Mouse (Mus musculus): Measurements from ENCODE around the gene Agbl4. TPM values are rescaled to one million over a fixed set of nuclear protein-coding genes. Genes with fewer than 3 reads are reported as not detected.

Agbl4 gene
- polyA plus RNA-seq, 1 experiment from 2014 or later = 0.81 TPM

DNA sequence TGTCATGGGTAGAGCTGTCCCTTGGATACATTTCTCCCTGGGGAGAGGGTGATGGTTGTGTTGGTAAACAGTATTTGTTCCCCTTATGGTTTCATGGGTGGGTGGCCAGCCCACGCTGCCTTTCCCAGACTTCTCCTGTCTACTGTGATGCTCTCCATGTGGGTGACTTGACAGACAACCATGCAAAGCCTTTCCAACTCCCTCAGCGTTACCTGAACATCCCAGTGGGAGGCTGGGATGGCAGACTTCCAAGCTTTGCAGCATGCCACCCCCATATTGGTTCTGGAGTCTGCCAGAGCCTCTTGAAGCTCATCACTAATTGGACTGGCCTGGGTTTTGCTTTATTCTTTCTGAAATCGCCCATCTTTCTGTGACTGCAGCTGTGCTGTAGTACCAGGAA is 1101.3 kb downstream of the Agbl4 start:
- ATAC-seq (ENCODE audit: low read depth) = no peak
- no peaks in the 10 kb centered on the region for H3K4me1 ChIP-seq (ENCODE audit: control insufficient read depth, insufficient read depth, low read length)
- WGBS = 51% methylated on average over 3 of the region's 3 CpGs

DNA sequence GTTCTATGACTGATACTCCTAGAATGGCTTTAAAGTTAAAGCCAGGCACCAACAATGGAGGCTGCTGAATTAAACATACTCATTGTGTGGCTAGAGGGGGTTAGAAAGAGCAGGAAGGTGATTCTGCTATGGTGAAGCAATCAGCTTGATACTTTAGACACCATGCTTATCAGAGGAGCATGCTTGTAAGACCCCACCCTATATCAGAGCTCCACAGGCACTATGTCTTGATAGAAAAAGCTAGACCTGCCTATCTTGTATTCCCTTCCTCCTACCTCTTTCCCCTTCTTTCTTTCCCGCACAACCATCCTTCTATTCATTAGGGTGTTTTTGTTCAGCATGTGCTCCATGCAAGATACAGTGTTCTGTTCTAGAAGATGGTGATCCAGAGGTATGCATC is 1104.0 kb downstream of the Agbl4 start:
- Histone ChIP-seq H3K4me2 (ENCODE audit: low read depth, low read length) (no peak overlapping the region), H3K27me3 (replicated peaks; ENCODE audit: control insufficient read depth, insufficient read depth, low read length) (no peaks in the 10 kb centered on the region), H3K4me1 (ENCODE audit: control insufficient read depth, insufficient read depth, low read length) (no peaks in the 10 kb centered on the region), H3K9me3 (ENCODE audit: control insufficient read depth, low read length) (no peaks in the 10 kb centered on the region), H3K9ac (ENCODE audit: low read depth, low read length) (no peak overlapping the region), H3K36me3 (ENCODE audit: control insufficient read depth, insufficient read depth, low read length) (no peaks in the 10 kb centered on the region), H3K4me3 (ENCODE audit: low read depth, low read length) (no peak overlapping the region), H3K27ac (replicated peaks; ENCODE audit: low read depth, low read length) (no peak overlapping the region)
- whole genome bisulfite sequencing = 91% methylated on average over 1 of the region's 1 CpGs
- DNase-seq (ENCODE audit: low spot score) (no peak), ATAC-seq (ENCODE audit: low read depth) (no peak)

More for the DNA sequence above, 1101.3 kb downstream of the Agbl4 start:
- H3K9me3 ChIP-seq (ENCODE audit: control insufficient read depth, low read length) = no peaks in the 10 kb centered on the region
- DNase-seq (ENCODE audit: low spot score) = no peak
- no peak overlapping the region for H3K9ac ChIP-seq (ENCODE audit: low read depth, low read length)
- no peak overlapping the region for H3K4me3 ChIP-seq (ENCODE audit: low read depth, low read length)
- H3K27ac ChIP-seq (replicated peaks; ENCODE audit: low read depth, low read length) = no peak overlapping the region
- H3K4me2 ChIP-seq (ENCODE audit: low read depth, low read length) = no peak overlapping the region
- no peaks in the 10 kb centered on the region for H3K27me3 ChIP-seq (replicated peaks; ENCODE audit: control insufficient read depth, insufficient read depth, low read length)
- H3K36me3 ChIP-seq (ENCODE audit: control insufficient read depth, insufficient read depth, low read length) = no peaks in the 10 kb centered on the region

DNA sequence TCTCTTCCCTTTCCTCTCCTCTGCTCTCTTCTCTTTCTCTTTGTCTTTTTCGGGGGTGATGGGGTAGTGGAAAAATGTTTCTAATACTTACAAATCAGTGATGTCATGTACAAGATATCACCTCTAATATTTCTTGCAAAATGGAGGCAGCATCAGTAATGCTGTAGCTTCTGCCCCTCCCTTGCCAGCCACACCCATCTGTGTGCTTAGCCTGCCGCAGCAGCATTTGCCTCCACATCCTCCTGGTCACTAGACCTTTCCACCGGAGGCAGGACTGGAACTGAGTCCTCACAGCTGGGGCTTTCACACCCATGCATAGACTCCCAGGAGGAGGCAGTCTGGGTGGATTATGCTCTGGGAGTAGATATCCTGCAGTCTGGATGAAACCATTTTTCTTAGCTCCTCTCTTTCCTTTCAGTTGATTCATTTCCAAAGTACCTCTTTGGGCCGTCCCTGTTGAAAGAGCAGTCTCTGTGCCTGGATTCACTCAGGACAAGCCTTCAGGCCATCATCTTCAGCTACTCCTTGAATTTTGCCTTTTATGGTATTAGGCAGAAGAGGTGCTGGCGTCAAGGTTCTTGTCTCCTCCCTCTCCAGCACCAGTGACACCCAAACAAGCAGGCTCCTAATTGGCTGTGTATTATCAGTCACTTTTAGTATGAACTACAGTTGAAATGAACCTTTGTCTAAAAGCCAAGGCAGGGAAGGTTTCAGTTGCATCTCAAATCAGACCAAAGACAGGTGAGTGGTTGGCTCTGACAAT is 1105.7 kb downstream of the Agbl4 start:
- Histone ChIP-seq H3K4me3 (ENCODE audit: low read depth, low read length) (no peak overlapping the region), H3K9me3 (ENCODE audit: control insufficient read depth, low read length) (no peaks in the 10 kb centered on the region), H3K9ac (ENCODE audit: low read depth, low read length) (no peak overlapping the region), H3K4me2 (ENCODE audit: low read depth, low read length) (no peak overlapping the region), H3K36me3 (ENCODE audit: control insufficient read depth, insufficient read depth, low read length) (no peaks in the 10 kb centered on the region), H3K27ac (replicated peaks; ENCODE audit: low read depth, low read length) (no peak overlapping the region), H3K4me1 (ENCODE audit: control insufficient read depth, insufficient read depth, low read length) (no peaks in the 10 kb centered on the region), H3K27me3 (replicated peaks; ENCODE audit: control insufficient read depth, insufficient read depth, low read length) (no peaks in the 10 kb centered on the region)
- ATAC-seq (ENCODE audit: low read depth) (no peak), DNase-seq (ENCODE audit: low spot score) (no peak)
- WGBS = 60% methylated on average over 5 of the region's 5 CpGs

DNA sequence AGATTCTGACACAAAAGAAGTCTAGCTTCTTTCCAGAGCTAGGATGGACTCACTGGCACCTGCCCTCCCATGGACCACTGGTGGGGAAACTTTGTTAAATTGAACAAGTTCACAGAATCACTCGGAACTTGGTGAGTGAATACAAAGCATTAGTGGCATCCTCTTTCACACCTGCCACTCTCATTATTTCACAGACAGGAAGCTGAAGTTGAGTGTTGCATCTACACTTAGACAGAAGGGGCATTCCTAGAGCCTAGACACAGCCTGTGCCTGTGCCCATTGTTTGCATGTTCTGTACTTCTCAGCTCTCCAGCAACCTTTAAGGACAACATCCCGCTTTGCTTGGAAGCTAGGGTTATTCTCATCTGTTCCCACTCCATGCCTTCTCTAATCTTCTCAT is 1107.5 kb downstream of the Agbl4 start:
- 80% methylated on average over 2 of the region's 2 CpGs for WGBS
- DNase-seq (ENCODE audit: low spot score) (no peak), ATAC-seq (ENCODE audit: low read depth) (no peak)

DNA sequence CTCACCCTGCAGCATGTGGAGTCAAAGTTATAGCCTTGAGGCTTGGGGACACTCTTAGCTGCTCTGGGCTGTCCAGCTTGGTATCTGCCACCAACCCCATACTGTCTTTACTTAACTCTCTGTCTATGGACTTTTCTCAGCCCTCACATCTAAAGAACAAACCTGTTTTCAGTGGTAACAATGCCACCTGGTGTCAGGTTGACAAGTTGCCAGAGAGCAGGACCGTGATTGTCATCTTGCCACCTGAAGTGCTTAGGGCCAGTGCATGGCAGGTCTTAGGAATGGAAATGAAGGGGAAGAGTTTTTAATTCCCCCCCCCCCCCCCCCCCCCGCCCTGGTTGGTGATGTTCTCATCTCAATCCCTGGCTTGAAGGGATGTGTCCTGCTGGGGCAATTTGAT is 1112.7 kb downstream of the Agbl4 start:
- Histone ChIP-seq H3K9ac (ENCODE audit: low read depth, low read length) (no peak overlapping the region), H3K4me2 (ENCODE audit: low read depth, low read length) (no peak overlapping the region), H3K9me3 (ENCODE audit: control insufficient read depth, low read length) (no peaks in the 10 kb centered on the region), H3K4me1 (ENCODE audit: control insufficient read depth, insufficient read depth, low read length) (no peaks in the 10 kb centered on the region; the same call in 1 of the 2 replicates), H3K36me3 (ENCODE audit: control insufficient read depth, insufficient read depth, low read length) (no peaks in the 10 kb centered on the region), H3K27ac (replicated peaks; ENCODE audit: low read depth, low read length) (no peak overlapping the region), H3K4me3 (ENCODE audit: low read depth, low read length) (no peak overlapping the region), H3K27me3 (replicated peaks; ENCODE audit: control insufficient read depth, insufficient read depth, low read length) (no peaks in the 10 kb centered on the region)
- ATAC-seq (ENCODE audit: low read depth) (no peak), DNase-seq (ENCODE audit: low spot score) (no peak)
- WGBS = 7% methylated on average over 2 of the region's 2 CpGs

More for the DNA sequence above, 1107.5 kb downstream of the Agbl4 start:
- H3K4me2 ChIP-seq (ENCODE audit: low read depth, low read length) = no peak overlapping the region
- H3K4me3 ChIP-seq (ENCODE audit: low read depth, low read length) = no peak overlapping the region
- H3K9me3 ChIP-seq (ENCODE audit: control insufficient read depth, low read length) = no peaks in the 10 kb centered on the region
- H3K36me3 ChIP-seq (ENCODE audit: control insufficient read depth, insufficient read depth, low read length) = no peaks in the 10 kb centered on the region
- H3K27me3 ChIP-seq (replicated peaks; ENCODE audit: control insufficient read depth, insufficient read depth, low read length) = no peaks in the 10 kb centered on the region
- no peak overlapping the region for H3K27ac ChIP-seq (replicated peaks; ENCODE audit: low read depth, low read length)
- H3K4me1 ChIP-seq (ENCODE audit: control insufficient read depth, insufficient read depth, low read length) = no peaks in the 10 kb centered on the region
- H3K9ac ChIP-seq (ENCODE audit: low read depth, low read length) = no peak overlapping the region

DNA sequence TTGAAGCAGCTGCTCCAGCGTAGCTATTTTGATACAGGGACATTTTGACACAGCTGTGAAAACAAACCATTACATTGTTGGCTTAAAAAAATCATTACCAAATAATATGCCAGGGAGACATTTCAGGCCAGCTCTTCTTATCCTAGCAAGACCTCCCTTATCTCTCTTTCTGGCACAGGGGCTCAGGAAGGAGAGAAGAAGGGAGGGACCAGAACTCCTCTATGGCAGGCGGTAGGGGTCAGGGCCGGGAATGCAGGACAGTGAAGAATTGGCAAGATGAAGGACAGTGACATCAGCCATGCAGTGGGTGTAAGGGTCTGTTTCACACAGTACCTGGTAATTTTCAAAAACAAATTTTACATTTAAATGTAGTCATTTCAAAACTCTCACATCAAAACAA is 1116.5 kb downstream of the Agbl4 start:
- no peak for DNase-seq (ENCODE audit: low spot score)
- no peak overlapping the region for H3K9ac ChIP-seq (ENCODE audit: low read depth, low read length)
- H3K27me3 ChIP-seq (replicated peaks; ENCODE audit: control insufficient read depth, insufficient read depth, low read length) = no peaks in the 10 kb centered on the region
- WGBS = 62% methylated on average over 3 of the region's 3 CpGs
- no peaks in the 10 kb centered on the region for H3K36me3 ChIP-seq (ENCODE audit: control insufficient read depth, insufficient read depth, low read length)
- ATAC-seq (ENCODE audit: low read depth) = no peak
- H3K27ac ChIP-seq (replicated peaks; ENCODE audit: low read depth, low read length) = no peak overlapping the region
- H3K4me2 ChIP-seq (ENCODE audit: low read depth, low read length) = no peak overlapping the region
- H3K4me3 ChIP-seq (ENCODE audit: low read depth, low read length) = no peak overlapping the region
- H3K9me3 ChIP-seq (ENCODE audit: control insufficient read depth, low read length) = no peaks in the 10 kb centered on the region
- no peaks in the 10 kb centered on the region; the same call in 1 of the 2 replicates for H3K4me1 ChIP-seq (ENCODE audit: control insufficient read depth, insufficient read depth, low read length)

DNA sequence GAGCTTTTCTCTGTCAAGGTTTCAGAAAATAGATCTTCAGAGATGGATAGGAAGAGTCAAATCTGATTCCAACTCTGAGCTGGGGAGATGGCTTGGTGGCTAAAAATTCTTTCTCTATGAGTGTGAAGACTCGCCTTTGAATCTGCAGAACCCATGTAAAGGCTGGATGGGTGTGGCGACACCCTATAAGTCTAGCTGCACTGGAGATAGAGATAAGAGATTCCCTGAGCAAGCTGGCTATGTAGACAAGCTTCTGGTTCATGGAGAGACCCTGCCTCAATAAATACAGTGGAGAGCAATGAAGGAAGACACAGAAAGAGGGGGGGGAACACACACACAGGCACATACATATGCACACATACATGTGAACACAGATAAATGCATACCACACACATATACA is 1118.7 kb downstream of the Agbl4 start:
- Histone ChIP-seq H3K27ac (replicated peaks; ENCODE audit: low read depth, low read length) (no peak overlapping the region), H3K4me3 (ENCODE audit: low read depth, low read length) (no peak overlapping the region), H3K4me2 (ENCODE audit: low read depth, low read length) (no peak overlapping the region), H3K4me1 (ENCODE audit: control insufficient read depth, insufficient read depth, low read length) (no peaks in the 10 kb centered on the region; the same call in 1 of the 2 replicates), H3K9ac (ENCODE audit: low read depth, low read length) (no peak overlapping the region), H3K27me3 (replicated peaks; ENCODE audit: control insufficient read depth, insufficient read depth, low read length) (no peaks in the 10 kb centered on the region), H3K36me3 (ENCODE audit: control insufficient read depth, insufficient read depth, low read length) (no peaks in the 10 kb centered on the region), H3K9me3 (ENCODE audit: control insufficient read depth, low read length) (no peaks in the 10 kb centered on the region)
- WGBS = 90% methylated on average over 2 of the region's 2 CpGs
- DNase-seq (ENCODE audit: low spot score) = no peak
- no peak for ATAC-seq (ENCODE audit: low read depth)

DNA sequence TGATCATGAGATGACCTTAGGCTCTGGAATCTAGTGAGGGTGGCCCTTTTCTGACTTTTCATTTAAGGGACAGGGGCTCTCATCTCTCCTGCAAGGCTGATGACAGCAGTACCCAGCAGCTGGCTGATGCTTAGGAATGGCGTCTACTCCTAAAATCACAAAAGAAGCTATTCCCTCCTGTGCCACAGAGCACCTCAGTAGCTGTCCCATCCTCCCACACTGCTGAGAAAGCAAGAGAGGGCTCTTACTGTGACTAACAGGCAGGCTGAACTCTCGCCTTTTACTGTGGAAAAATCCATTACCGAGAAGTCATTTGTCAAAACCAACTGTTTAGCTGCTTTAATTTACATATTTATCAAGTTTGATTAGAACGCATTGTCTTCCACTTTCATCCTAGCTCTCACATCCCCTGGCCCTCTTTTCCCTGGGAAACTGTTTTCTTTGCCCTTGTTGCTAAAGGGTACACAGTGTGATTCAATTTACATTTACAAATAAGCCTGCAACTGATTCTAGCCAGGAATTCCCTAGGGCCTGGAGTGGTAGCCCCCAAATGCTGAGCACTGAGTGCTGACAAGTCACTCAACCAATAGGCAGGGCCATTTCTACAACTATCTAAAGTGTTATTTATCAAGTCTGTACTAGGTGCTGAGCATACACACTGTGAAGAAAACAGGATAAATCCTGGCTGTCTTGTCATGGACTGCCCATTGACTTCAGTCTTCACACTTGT is 1119.8 kb downstream of the Agbl4 start:
- 47% methylated on average over 4 of the region's 4 CpGs for WGBS
- H3K4me2 ChIP-seq (ENCODE audit: low read depth, low read length) = no peak overlapping the region
- H3K27ac ChIP-seq (replicated peaks; ENCODE audit: low read depth, low read length) = no peak overlapping the region
- H3K4me1 ChIP-seq (ENCODE audit: control insufficient read depth, insufficient read depth, low read length) = no peaks in the 10 kb centered on the region; the same call in 1 of the 2 replicates
- ATAC-seq (ENCODE audit: low read depth) (no peak), DNase-seq (ENCODE audit: low spot score) (no peak)
- H3K36me3 ChIP-seq (ENCODE audit: control insufficient read depth, insufficient read depth, low read length) = no peaks in the 10 kb centered on the region
- H3K9me3 ChIP-seq (ENCODE audit: control insufficient read depth, low read length) = no peaks in the 10 kb centered on the region
- H3K27me3 ChIP-seq (replicated peaks; ENCODE audit: control insufficient read depth, insufficient read depth, low read length) = no peaks in the 10 kb centered on the region
- H3K9ac ChIP-seq (ENCODE audit: low read depth, low read length) = no peak overlapping the region
- H3K4me3 ChIP-seq (ENCODE audit: low read depth, low read length) = no peak overlapping the region
